Mouse (Mus musculus) embryo, embryonic 10 days (tissue): ENCODE results near the gene Xirp1.

Experiments
- DNase-seq: peaks from one replicate; pipeline ENCODE4 v3.0.0-alpha.2; 2015; ENCODE audit warnings: low spot score

The Xirp1 gene

GRCm38 (mm10) chr9:119970763-119971656 lies 52.4 kb downstream of the Xirp1 start:
- DNase-seq, result no peak

- DNase-seq, result peak; percentile 68
Observed at GRCm38 (mm10) chr9:119970221-119970620, 53.2 kb downstream of the Xirp1 start.

DNA sequence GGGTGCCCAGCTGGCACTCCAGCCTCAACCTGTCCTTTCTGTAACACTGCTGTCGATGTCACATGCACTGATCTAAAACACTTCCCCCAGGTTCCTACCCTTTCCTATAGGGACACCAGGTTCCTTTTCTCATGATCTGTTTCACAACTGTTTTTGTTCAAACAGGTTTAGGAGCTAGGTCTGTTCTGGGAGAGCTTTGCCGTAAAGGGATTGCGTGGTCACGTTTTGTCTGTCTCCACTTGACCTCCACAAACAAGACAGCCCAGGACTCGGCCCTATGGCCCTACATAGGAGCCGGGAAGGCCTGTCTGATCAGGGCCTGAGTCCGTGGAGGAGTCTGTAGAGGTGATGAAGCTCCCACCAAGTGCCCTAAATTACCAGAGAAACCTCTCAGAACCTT lies 53.6 kb downstream of the Xirp1 start:
- no peak for DNase-seq

DNA sequence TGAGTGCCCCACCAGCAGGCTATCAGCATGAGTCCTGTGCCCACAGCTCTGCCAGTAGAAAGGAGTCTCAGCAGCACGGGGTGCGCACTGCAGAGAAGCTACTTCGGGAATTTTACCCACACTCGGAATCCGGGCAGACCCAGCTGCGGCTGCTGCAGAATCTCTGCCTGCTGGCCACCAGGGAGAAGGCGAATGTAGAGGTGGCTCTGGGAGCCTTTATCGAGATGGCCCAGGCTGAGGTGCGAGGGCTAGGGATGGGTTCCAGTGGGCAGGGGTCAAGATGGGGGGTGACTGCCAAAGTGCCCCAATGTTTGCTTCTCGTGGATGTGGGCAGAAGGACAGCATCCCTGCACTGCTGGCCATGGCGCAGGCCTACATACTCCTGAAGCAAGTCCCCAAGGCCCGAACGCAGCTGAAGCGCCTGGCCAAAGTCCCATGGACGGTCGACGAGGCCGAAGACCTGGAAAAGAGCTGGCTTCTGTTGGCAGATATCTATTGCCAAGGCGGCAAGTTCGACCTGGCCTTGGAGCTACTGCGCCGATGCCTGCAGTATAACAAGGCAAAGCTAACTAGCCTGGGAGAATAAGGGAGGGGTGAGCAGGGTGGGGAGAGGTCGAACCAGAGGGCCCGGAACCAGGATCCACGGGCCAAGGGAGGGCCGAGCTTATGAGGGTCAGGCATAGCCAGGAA lies 57.0 kb downstream of the Xirp1 start:
- DNase-seq, result no peak

DNA sequence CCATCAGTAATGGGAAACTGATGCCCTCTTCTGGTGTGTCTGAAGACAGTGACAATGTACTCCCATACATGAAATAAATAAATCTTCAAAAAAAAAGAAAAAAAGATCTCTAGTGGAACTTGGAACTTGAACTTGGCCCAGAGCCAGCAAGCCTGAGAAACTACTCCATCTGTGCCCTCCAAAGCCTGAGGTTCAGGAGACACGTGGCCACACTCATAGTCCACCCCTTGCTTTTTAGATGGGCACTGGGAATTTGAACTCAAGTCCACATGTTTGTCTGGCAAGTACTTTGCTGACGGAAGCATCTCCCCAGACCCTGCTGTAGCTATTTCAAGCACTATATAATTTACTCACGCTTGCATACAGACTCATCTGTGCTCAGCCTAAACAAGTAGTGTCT lies 58.2 kb downstream of the Xirp1 start:
- DNase-seq, result no peak

- DNase-seq, result no peak
Observed at GRCm38 (mm10) chr9:119964206-119964605, 59.2 kb downstream of the Xirp1 start.
